In genomic region chr4:63308316-63308715, GRCm38 (mm10) we compare ENCODE assay signal across 19 mouse cellular contexts. TPM values are rescaled to one million over a fixed set of nuclear protein-coding genes. Genes with fewer than 3 reads are reported as not detected.
DNase-seq lines count a peak whose midpoint lies in the region; ATAC-seq and TF ChIP-seq lines count a peak whose summit lies in the region.
"Had no signal": no experiment of that assay in that cellular context is flagged by ENCODE, and none has a peak within 500 bp of the region (broad histone marks: within the 10 kb centered on the region; RNA-seq: fewer than 3 reads in every experiment).

No protein-coding gene starts in this region.

- no peak overlapping the region for H3K4me3 ChIP-seq in gastrocnemius, adult 2 months
- H3K4me3 ChIP-seq: liver, embryonic 12.5 days; midbrain, embryonic 10.5 days had no signal

- intact Hi-C loops in heart, postnatal 14 days (cut with DNase I), result no loop called here
- intact Hi-C loops in gastrocnemius, adult 2 months (cut with DNase I), result no loop called here

- 0 out of 2 replicates have a peak, but pooled peaks have one; percentile 2 for TF ChIP-seq CTCF in gastrocnemius, adult 2 months (IDR thresholded peaks at IDR 0.05)

- DNase-seq in heart, adult 11 months, result peak; percentile 94
- DNase-seq in heart, postnatal 14 days, result no peak
- peak; percentile 66 for DNase-seq in brain, adult 2 months (ENCODE audit: low read depth, low spot score)
- DNase-seq in cerebellum, adult 18-20 months, result peak; percentile 69 to 72
- DNase-seq in gastrocnemius, adult 2 months, result peak; percentile 89
- no peak for DNase-seq in spleen, adult 12 weeks (ENCODE audit: low spot score)
- DNase-seq: embryo, embryonic 11 days; layer of hippocampus, adult 9-11 months; lung, postnatal 10 days; right cerebral cortex, postnatal 25 days; thymus, adult 18-20 months had no signal

- peak overlapping the region; percentile 61 for H3K27ac ChIP-seq in gastrocnemius, adult 2 months
- H3K27ac ChIP-seq: liver, embryonic 12.5 days; midbrain, embryonic 10.5 days had no signal

- no peak for ATAC-seq in inflammation-experienced regulatory T-cells, adult 6 months

RNA-seq across cellular contexts. Expression of gene Orm1, which starts 36.0 kb away (rescaled TPM):
- under 1 TPM; 0.50 to 0.78 TPM for total RNA-seq in heart, postnatal 14 days (2021)
- total RNA-seq in gastrocnemius, adult 2 months (2021), result 1 to 10 TPM in 1 of 2 experiments, not detected in 1; 1.3 TPM
- polyA plus RNA-seq in inflammation-experienced regulatory T-cells, adult 6 months (2017; shearing (Covaris generic)), result not detected
- total RNA-seq: left cerebral cortex, postnatal 25 days; MEL had no signal
- polyA plus RNA-seq: heart, embryonic 16.5 days; kidney, embryonic 16.5 days; liver, embryonic 12.5 days; midbrain, embryonic 10.5 days had no signal

RNA-seq across cellular contexts. Expression of gene Orm3, which starts 47.6 kb away (rescaled TPM):
- total RNA-seq in heart, postnatal 14 days (2021), result 1 to 10 TPM in 1 of 2 experiments, under 1 TPM in 1; 0.49 to 1.4 TPM
- not detected for total RNA-seq in gastrocnemius, adult 2 months (2021)
- 1 to 10 TPM in 1 of 3 experiments, under 1 TPM in 1, not detected in 1; 0.90 to 1.6 TPM for polyA plus RNA-seq in inflammation-experienced regulatory T-cells, adult 6 months (2017; shearing (Covaris generic))
- total RNA-seq: left cerebral cortex, postnatal 25 days; MEL had no signal
- polyA plus RNA-seq: frontal cortex, adult 2 months; heart, embryonic 16.5 days; kidney, embryonic 16.5 days; liver, embryonic 12.5 days; midbrain, embryonic 10.5 days had no signal

RNA-seq across cellular contexts. Expression of gene Orm2, which starts 53.9 kb away (rescaled TPM):
- total RNA-seq in heart, postnatal 14 days (2021), result under 1 TPM in 1 of 2 experiments, not detected in 1; 0.29 TPM
- not detected for total RNA-seq in gastrocnemius, adult 2 months (2021)
- 1 to 10 TPM in 2 of 3 experiments, not detected in 1; 1.6 to 2.8 TPM for polyA plus RNA-seq in inflammation-experienced regulatory T-cells, adult 6 months (2017; shearing (Covaris generic))
- total RNA-seq: left cerebral cortex, postnatal 25 days; MEL had no signal
- polyA plus RNA-seq: frontal cortex, adult 2 months; heart, embryonic 16.5 days; kidney, embryonic 16.5 days; liver, embryonic 12.5 days; midbrain, embryonic 10.5 days had no signal

Comparison
In these comparisons a context has a peak if more than half of its experiments do, and no peak if none do; other contexts are left out.
1. DNase-seq: peak in heart, adult 11 months (single experiment), brain, adult 2 months (single experiment), cerebellum, adult 18-20 months (2 of 2) and gastrocnemius, adult 2 months (single experiment); none in heart, postnatal 14 days (0 of 2) and spleen, adult 12 weeks (single experiment).